Mouse (Mus musculus): Measurements from ENCODE around the gene Zfp865.
"Not testable (repeated sequence)": the region's sequence is repeated elsewhere in the genome, so short reads cannot be mapped to it uniquely, and the experiment has no call there.

Zfp865 gene

GRCm38 (mm10) chr7:5020000-5020681 lies at the start of gene Zfp865, which contains the start of gene Ccdc106:
Gene Zfp865 (plus strand): TSS chr7:5020376.
Gene Ccdc106 (plus strand): TSS chr7:5020553.
- DNase-seq (ENCODE audit: low read depth): peak; percentile 100

- no peak for DNase-seq (ENCODE audit: low read depth)
Measured at GRCm38 (mm10) chr7:4971068-4971467, 49.1 kb upstream of the Zfp865 start, which contains the start of gene Sbk3. Gene Sbk3 (minus strand): TSS chr7:4971168.

- no peak for DNase-seq (ENCODE audit: low read depth)
Measured at GRCm38 (mm10) chr7:4971710-4972109, 48.5 kb upstream of the Zfp865 start.

GRCm38 (mm10) chr7:4972321-4973047 lies 47.7 kb upstream of the Zfp865 start:
- no peak for DNase-seq (ENCODE audit: low read depth)

- no peak for DNase-seq (ENCODE audit: low read depth)
Measured at GRCm38 (mm10) chr7:4975455-4975854, 44.7 kb upstream of the Zfp865 start.

GRCm38 (mm10) chr7:4976832-4977231 lies 43.3 kb upstream of the Zfp865 start:
- peak; percentile 28 for DNase-seq (ENCODE audit: low read depth)

GRCm38 (mm10) chr7:4988250-4988649 lies 31.9 kb upstream of the Zfp865 start:
- DNase-seq (ENCODE audit: low read depth): no peak

GRCm38 (mm10) chr7:4993347-4993998 lies 26.7 kb upstream of the Zfp865 start:
- DNase-seq (ENCODE audit: low read depth): no peak

GRCm38 (mm10) chr7:4993999-4994788 lies 26.0 kb upstream of the Zfp865 start:
- no peak for DNase-seq (ENCODE audit: low read depth)

GRCm38 (mm10) chr7:4995268-4996002 lies 24.7 kb upstream of the Zfp865 start:
- no peak for DNase-seq (ENCODE audit: low read depth)

GRCm38 (mm10) chr7:4996003-4996895 lies 23.9 kb upstream of the Zfp865 start, which contains the start of gene Zfp579:
Gene Zfp579 (minus strand): TSS chr7:4996158.
- peak; percentile 84 for DNase-seq (ENCODE audit: low read depth)

GRCm38 (mm10) chr7:4996934-4997333 lies 23.2 kb upstream of the Zfp865 start:
- no peak for DNase-seq (ENCODE audit: low read depth)

GRCm38 (mm10) chr7:4999876-5000275 lies 20.3 kb upstream of the Zfp865 start:
- peak; percentile 56 for DNase-seq (ENCODE audit: low read depth)

- not testable (repeated sequence) for DNase-seq (ENCODE audit: low read depth)
Measured at GRCm38 (mm10) chr7:5002876-5003275, 17.3 kb upstream of the Zfp865 start.

GRCm38 (mm10) chr7:5008229-5008628 lies 11.9 kb upstream of the Zfp865 start:
- DNase-seq (ENCODE audit: low read depth): no peak

- peak; percentile 30 for DNase-seq (ENCODE audit: low read depth)
Measured at GRCm38 (mm10) chr7:5012681-5013513, 7.3 kb upstream of the Zfp865 start.

GRCm38 (mm10) chr7:5014251-5015117 lies 5.7 kb upstream of the Zfp865 start, which contains the start of the genes Zfp524 and Fiz1:
Gene Zfp524 (plus strand): TSS chr7:5014415.
Gene Fiz1 (minus strand): TSS chr7:5014697.
- DNase-seq (ENCODE audit: low read depth): peak; percentile 100

Measured in induced T-regulatory cell, adult 2 months (primary cell).